Mouse (Mus musculus) retina, adult 2 months (tissue): Measurements from ENCODE around the gene Evc2.

Source experiments
- DNase-seq: peaks from one replicate; pipeline ENCODE4 v3.0.0-alpha.2; 2012; ENCODE audit warnings: low read depth, low spot score

Gene Evc2

GRCm38 (mm10) chr5:37338288-37338687 is at the start of gene Evc2:
Evc2 (plus strand) TSS chr5:37338499.
- no peak for DNase-seq

- peak; percentile 16 for DNase-seq
Observed at GRCm38 (mm10) chr5:37289236-37289635, 49.1 kb upstream of the Evc2 start.

DNA sequence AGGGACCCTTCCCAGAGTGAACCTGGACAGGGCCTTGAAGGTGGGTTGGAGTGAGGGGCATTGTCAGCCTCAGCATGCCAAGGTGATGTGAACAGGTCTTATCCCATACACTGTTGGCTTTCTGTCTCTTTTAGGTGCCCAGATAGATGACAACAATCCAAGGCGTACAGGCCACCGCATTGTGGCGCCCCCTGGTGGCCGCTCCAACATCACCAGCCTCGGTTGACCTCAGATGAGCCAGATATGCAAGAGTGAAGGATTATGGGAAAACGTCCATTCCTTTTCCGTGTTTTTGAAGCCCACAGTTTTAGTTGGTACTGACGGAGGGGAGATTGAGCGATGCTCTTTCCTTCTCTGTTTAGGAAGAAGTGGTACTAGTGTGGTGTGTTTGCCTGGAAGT is 47.3 kb upstream of the Evc2 start:
- no peak for DNase-seq

- no peak for DNase-seq
Observed at GRCm38 (mm10) chr5:37296717-37297116, 41.6 kb upstream of the Evc2 start.

DNA sequence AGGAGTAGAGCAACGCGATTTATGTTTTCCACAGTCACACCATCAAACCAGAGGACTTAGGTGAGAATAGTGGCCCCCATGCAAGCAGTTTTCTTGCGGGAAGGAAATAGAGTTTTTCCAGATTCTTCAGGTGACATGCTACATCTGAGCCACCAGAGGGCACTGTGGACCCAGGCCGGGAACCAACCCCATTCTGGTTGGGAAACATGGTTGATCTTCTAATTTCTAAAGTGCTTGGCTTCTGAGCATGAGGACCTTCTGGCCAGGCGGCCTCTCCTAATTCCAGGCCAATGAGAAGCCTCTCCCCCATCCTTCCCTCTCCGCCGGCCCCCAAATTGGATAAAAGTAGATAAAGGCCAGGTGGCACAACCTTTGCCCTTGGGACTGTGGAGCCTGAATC is 39.9 kb upstream of the Evc2 start:
- peak; percentile 8 for DNase-seq

- no peak for DNase-seq
Observed at GRCm38 (mm10) chr5:37310026-37310425, 28.3 kb upstream of the Evc2 start.

DNA sequence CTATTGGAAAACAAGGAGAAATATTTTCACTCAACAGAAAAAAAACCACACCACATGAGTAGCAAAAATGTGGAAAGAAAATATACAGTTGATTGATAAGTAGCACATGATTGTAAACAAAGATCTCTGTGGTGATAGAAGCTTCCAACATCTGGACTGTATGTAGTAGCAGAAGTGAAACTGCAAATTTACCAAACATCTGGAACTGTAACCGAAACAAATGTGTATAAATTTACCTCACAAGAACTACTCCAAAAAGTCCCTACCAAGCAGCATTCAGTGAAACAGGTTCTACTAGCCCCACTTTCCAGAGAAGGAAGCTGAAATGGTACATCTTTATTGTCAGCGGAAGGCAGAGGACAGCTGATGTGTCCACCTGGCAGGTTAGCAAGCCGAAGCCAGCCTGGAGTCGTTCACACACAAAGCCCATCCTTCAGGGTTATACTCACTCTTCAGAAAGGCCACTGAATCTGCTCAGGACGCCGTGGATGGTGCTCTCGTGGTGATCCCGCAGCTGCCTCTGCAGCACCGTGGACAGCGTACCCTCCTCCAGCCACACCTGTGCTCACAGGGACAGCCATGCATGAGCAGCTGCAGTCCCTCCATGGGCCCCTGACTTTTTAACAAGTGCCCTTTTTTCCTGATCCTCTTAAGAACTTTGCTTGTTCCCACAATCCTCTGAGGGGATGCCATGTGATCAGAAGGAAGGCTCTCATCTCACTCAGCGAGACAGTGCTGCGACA is 25.1 kb upstream of the Evc2 start:
- no peak for DNase-seq

- DNase-seq, result no peak
Observed at GRCm38 (mm10) chr5:37318715-37319114, 19.6 kb upstream of the Evc2 start.

DNA sequence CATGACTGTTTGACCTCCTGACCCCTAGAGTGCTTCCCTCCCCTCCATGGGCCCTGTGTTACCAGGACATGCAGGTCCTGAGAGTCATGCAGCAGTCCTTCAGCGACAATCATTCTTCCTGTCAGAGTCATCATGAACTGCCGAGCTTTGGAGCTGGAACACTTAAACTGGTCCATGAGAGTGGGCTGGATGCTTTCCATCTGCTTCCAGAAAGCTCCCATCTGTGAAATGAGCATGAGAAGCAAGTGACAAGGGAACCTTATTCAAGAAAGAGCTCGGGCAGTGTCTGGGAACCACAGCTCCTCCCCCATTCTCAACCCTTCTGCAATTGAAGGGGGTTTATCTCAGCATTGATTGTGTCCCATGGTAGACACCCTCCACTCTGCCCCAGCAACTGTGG is 18.1 kb upstream of the Evc2 start:
- DNase-seq, result no peak

DNA sequence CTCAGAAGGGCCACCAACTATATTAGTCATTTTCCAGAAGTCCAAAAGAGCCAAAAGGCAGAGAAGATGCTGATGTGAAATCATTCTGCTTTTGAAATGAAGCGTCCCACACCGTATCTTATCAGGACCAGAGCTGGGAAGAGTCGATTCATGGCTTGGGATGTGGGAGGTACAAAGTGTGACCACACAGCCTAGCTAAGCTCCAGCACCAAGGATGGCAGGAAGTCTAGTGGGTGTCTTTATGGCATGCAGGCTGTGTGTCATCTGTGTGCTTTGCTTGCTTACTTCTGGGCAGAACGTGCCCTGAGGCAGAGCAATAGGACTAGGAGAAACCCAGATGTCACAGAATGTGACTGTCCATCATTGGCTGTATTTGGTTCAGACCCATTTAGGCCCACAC is 17.5 kb upstream of the Evc2 start:
- no peak for DNase-seq

- no peak for DNase-seq
Observed at GRCm38 (mm10) chr5:37326675-37327074, 11.6 kb upstream of the Evc2 start.

- DNase-seq, result no peak
Observed at GRCm38 (mm10) chr5:37330449-37331132, 7.7 kb upstream of the Evc2 start.

DNA sequence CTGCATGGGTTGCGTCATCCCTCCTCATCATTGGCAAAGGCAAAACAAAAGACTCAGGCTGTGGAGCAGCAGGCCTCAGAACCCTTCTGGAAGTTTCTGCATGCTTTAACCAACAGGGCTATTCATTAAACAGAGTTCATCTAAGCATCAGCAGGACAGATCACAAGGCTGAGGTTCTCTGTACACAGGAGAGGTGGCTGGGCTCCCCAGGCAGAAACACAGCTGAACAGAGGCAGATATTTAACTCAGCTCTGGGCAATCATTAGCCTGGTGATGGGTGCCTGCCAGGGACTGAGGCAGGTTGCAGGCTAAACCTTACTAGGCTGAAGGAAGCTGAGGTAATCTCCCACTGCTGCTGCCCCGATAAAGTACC is 7.2 kb upstream of the Evc2 start:
- DNase-seq, result no peak

DNA sequence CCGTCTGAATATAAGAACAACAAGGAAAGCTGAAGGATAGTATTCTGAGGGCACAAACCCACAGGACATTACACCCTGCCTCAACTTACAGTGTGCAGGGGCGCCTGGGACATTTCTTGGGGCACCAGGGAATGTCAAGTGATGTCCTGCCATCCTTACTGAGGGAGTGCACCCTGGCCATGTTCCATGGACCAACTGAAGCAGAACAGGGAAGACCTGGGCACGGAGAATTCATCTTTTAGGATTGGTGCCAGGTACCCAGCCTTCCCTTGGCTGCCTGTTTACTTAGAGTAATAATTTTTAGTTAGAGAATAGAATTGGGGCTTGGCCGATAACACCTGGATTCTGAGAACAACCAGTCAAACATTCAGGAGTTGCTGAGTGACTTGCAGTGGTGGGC is 6.2 kb upstream of the Evc2 start:
- DNase-seq, result no peak

GRCm38 (mm10) chr5:37335061-37335460 is 3.2 kb upstream of the Evc2 start:
- no peak for DNase-seq

DNA sequence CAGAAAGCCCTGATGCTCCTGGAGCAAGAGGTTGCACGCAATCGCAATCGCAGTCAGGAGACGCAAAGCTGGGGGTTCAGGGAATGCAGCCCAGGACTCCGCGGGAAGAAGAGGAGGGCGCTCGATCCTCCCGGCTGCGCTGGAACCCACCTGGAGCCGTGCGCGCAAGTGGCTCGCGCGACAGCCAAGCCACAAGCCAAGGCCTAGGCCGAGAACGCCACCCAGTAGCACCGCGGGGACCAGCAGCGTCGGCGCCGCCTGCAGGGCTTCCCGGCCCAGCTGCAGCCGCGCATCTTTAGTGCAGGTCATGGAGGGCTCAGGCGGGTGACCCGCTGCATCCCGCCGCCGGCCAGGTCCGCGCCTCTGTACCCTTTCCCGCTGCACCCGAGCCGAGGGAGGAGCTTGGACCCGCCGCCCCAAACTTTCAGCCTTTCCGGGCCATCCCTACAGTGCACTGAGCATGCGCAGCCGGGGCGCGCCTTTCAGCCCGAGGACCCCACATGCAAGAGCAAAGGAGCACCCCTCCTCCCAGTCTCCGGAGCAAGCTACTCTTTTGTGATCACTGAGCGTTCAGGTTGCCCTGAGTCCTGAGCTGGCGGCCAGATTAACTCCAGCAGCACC is 1.7 kb upstream of the Evc2 start, which contains the start of gene Evc:
Gene Evc (minus strand): TSS at position 410 of the 621 bp plus-strand sequence.
- no peak for DNase-seq

GRCm38 (mm10) chr5:37337696-37338095 is 603 bp upstream of the Evc2 start:
- no peak for DNase-seq

- no peak for DNase-seq
Observed at GRCm38 (mm10) chr5:37343962-37344361, 5.7 kb downstream of the Evc2 start.

DNA sequence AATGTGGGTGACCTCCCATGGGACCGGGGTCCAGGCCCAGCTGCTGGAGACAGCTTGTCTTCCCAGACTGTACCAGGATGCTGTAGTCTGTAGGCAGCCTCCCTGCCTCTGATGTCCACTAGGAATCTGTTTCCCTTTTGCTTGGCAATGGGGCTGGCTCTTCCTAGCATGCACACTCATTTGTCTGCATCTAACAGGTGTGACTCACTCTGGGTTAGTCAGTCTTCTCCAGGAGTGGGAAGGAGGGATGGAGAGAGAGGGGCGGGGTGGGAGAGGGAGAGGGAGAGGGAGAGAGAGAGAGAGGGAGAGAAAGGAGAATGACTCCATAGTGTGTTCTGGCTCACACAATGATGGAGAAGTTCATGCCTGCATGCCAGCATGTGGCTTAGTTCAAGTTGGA is 13.5 kb downstream of the Evc2 start:
- no peak for DNase-seq

DNA sequence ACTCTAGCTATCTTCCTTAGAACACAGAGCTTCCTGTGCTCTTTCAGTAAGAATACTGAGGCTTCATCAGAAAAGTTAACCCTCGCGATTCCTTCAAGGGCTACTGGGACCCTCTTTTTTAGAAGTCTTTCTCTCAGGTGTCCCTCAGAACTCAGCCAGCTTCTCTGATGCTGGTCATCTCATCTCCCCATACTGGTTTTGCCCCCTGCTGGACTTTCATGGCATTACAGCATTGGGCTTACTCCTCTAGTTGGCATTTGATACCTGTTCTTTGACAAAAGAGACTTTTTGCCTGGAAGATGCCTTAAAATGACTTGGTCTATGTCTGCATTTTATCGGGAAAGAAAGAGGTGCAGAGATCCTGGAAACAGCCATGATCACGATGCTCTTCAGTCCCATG is 16.1 kb downstream of the Evc2 start:
- no peak for DNase-seq

GRCm38 (mm10) chr5:37356027-37356426 is 17.7 kb downstream of the Evc2 start:
- no peak for DNase-seq

DNA sequence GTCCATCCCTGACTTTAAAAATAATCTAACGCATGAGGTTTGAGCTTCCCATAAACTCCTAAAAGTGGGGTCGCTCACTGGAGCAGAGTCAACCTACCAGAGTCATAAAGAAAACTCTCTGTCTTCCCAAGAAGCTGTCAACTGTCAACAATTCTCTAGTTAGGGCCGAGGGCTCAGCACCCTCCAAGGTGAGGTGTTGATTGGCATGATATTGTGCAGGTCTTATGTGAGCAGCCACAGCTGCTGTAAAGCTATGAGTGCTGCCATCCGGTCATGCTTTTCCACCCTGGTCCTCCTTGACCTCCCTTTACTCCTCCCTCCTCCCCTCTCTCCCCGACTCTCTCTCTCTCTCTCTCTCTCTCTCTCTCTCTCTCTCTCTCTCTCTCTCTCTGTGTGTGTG is 24.3 kb downstream of the Evc2 start:
- DNase-seq, result no peak

- DNase-seq, result no peak
Observed at GRCm38 (mm10) chr5:37363284-37363683, 25.0 kb downstream of the Evc2 start.
